Mouse (Mus musculus): ENCODE measurements around the gene Pik3c2g. TPM values are rescaled to one million over a fixed set of nuclear protein-coding genes. Genes with fewer than 3 reads are reported as not detected.

Pik3c2g gene
- total RNA-seq, 2 experiments from 2014 or later: not detected

DNA sequence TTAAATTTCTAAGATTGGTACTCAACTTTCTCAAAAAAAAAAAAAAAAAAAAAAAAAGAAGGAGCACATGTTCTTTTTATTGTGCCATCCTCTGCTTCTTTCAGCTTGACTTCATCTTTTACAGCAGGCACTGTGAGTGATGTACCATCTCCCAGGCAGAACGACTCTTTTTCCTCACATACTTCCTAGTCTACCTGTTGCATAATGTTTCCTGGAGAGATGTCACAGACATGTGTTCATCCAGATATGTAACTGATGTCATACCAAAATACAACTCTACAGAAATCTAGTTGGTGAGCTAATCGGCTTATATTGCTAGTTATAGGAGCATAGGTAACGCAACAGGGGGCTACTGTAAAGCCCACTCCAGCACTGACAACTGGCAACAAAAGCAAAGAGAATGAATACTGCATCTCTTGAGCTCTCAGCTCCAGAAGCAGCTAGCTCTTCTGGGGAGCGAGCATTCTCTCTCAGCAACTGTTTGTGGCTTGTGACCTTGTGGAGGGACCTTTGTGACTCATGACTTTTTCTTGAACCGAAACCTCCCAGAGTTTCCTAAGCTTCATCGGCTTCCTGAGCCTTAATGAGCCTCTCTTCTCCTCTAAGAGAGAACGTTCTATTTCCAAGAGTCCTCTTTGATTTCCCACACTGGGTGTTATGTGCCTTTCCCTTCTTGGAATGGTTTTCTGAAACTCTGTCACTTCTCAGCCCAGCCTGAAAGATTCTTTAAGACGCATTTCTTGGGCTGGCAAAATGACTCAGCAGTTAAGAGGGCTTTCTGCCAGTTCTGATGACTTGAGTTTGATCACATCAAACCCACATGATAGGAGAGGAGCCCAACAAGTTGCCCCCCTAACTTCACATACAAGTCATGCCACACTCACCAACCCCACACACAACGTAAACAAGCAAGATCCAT lies 148.9 kb downstream of the Pik3c2g start:
- ATAC-seq (replicated peaks; ENCODE audit: poor library complexity): peak; percentile 89

DNA sequence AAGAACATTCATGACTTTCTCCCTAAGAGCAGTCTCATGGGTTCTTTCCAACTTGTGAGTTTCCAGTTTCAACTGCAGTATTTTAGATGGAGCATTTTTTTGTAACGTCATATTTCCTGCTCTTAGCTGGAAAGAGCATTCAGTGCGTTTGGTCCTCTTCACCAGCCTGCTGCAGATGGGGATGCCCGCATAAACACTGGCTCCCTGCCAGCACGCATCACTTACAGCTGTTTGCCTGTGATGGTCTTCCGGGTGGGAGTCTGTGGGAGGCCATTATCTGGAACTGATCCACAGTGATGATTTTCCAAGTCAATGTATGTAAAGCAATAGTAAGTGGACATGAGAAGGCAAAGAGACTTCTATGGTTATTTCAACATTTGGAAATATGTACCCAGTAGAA lies 151.3 kb downstream of the Pik3c2g start:
- ATAC-seq (replicated peaks; ENCODE audit: poor library complexity): no peak

DNA sequence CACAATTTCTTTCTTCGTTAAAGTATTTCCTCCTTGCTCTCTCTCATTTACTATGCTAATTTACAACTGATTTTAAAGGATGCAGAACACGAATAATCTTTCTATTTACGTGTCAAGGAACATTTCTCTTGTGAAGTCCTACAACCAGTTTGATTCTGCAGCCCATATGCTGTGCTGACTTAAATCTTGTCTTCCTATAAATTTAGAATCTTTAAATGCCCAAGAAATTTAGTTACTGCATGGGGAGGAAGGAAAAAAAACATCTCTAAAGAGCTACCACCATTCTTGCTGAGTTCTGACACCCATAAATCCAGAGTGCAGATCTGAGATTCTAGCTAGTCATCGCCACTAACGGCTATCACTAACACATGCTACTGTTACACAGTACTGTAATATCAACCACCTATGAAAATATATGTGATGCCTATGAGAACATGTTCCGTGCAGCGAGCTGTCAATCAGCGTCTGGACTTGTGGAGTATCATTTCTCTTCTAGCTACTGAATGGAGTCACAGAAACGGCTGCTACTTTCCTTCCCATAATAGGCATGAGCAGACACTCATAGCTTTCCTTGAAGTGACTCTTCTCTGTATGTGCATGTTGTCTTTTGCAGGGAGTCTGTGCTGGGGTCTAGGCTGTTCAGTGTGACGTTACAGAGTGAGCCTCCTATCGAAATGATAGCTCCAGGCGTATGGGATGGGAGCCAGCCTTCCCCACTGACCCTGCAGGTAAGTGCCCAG lies 155.8 kb downstream of the Pik3c2g start:
- no peak for ATAC-seq (replicated peaks; ENCODE audit: poor library complexity)

DNA sequence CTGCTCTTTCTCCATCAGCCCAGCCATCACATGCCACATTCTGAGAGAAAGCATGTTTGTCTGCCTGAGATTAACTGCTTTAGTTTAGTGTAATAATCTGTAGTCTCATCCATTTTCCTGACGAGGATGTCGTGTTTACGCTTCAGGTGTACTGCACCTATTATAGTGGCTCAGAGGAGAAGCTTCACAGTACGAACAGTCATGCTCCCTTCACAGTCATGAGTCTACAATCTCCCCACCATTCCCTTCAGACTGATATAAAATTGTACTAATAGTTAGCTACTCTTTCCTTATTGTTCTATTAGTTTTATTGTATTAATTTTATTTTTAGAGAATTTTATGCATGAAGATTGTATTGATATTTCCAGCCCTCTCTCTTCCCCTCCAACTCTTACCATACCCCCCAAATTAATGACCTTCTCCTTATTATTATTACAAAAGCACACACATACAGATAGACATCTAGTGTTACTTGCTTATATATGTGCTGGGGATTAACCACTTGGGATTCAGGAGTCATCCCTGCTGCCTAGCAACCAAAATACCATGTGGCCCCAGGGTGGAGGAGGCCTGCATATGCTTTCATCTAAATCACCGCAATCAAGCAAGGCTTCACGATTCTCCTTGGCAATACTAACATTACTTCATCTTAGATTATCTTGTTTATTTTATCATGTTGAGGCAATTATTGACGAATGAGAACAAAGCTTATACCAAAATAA lies 159.9 kb downstream of the Pik3c2g start:
- ATAC-seq (replicated peaks; ENCODE audit: poor library complexity): no peak

DNA sequence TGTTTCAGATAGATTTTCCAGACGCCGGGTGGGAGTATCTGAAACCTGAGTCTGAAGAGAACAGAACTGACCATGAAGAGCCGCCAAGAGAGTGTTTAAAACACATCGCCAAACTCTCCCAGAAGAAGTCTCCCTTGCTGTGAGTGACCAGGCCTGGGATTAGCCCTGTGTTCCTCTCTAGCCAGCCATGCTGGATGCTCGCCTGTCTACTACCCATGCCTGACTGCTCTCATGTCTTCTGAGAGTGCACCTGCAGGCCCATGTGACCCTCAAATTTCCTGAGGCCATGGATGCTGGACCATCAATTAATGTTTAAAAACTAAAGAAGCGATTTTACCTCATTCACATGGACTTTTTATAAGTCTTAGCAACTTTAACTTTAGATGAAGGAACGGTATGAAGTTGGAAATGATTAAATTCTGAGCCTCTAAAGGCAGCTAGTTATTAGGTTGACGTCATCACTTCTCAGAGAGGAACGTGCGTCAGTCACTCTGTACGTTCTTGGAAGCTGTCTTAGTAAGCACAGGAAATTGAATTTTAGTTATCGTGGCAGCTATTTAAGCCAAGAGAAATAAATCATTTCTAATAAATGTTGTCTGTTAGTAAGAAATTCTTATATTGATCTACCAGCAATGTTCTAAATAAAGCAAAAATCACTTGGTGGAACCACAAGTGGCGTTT lies 161.2 kb downstream of the Pik3c2g start:
- ATAC-seq (replicated peaks; ENCODE audit: poor library complexity): no peak

- ATAC-seq (replicated peaks; ENCODE audit: poor library complexity): no peak
These were observed 163.6 kb downstream of the Pik3c2g start for GRCm38 (mm10) chr6:139750599-139750998.

GRCm38 (mm10) chr6:139751022-139751421 lies 164.0 kb downstream of the Pik3c2g start:
- ATAC-seq (replicated peaks; ENCODE audit: poor library complexity): no peak

DNA sequence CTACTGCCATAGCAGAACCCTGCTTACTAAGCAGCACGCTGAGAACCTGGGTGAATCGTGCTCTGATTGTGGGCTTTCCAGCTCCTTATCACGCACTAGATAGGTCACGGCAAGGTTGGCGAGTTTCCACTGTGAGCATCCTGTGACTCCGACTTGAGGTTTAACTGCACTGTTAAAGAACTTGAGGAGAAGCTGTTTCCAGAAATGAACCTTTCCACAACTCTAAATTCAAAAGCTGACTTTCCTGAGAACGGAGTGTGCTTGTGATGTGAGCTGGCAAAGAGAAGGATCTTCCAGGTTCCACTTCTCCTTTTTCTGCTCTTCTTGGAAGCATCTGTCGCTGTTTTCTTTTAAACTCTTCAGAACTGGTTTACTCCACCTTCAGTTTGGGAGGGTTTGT lies 170.9 kb downstream of the Pik3c2g start:
- ATAC-seq (replicated peaks; ENCODE audit: poor library complexity): no peak

- no peak for ATAC-seq (replicated peaks; ENCODE audit: poor library complexity)
These were observed 174.0 kb downstream of the Pik3c2g start for GRCm38 (mm10) chr6:139760978-139761377.

DNA sequence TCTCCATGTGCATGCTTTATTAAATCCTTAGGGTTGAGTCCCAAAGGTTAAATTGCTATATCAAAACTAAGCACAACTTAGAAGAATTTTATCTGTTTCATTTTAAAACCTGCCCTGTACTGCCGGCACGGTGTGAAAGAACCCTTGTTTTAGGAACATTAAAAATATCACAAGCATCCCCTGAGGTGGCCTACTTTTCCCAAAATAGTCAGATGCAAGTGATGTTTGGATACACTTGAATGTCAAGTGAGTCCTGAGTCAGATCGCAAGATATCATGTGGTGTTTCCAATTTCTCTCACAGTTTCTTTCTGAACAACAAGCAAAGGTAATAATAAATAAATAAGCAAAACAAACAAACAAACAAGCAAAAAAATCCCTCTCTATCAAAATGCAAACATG lies 177.4 kb downstream of the Pik3c2g start:
- no peak for ATAC-seq (replicated peaks; ENCODE audit: poor library complexity)

GRCm38 (mm10) chr6:139769744-139770473 lies 182.9 kb downstream of the Pik3c2g start:
- ATAC-seq (replicated peaks; ENCODE audit: poor library complexity): no peak

GRCm38 (mm10) chr6:139770535-139770934 lies 183.5 kb downstream of the Pik3c2g start:
- peak; percentile 60; the same call in 1 of the 2 replicates for ATAC-seq (replicated peaks; ENCODE audit: poor library complexity)

GRCm38 (mm10) chr6:139777576-139778282 lies 190.7 kb downstream of the Pik3c2g start:
- no peak for ATAC-seq (replicated peaks; ENCODE audit: poor library complexity)

DNA sequence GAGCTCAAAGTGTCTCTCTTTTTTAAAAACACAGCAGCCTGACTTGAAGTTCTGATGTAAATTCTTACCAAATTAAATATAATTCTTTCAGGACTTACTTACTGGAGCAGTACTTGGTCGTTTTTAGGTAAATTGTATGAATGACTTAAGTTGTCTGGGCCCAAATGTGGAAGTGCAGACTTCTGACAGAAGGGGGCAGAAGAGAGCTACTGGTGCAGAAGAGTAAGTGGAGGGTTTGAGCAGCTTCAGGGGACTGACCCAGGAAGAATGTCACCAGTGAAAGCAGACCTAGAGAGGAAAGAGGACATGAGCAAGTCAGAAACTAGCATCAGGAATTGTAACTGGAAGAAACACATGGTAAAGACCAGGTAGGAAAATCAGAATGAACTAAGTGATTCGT lies 193.0 kb downstream of the Pik3c2g start:
- peak; percentile 58 for ATAC-seq (replicated peaks; ENCODE audit: poor library complexity)

- ATAC-seq (replicated peaks; ENCODE audit: poor library complexity): no peak
These were observed 202.5 kb downstream of the Pik3c2g start for GRCm38 (mm10) chr6:139789479-139789878.

GRCm38 (mm10) chr6:139799541-139800226 lies 212.7 kb downstream of the Pik3c2g start:
- no peak for ATAC-seq (replicated peaks; ENCODE audit: poor library complexity)

DNA sequence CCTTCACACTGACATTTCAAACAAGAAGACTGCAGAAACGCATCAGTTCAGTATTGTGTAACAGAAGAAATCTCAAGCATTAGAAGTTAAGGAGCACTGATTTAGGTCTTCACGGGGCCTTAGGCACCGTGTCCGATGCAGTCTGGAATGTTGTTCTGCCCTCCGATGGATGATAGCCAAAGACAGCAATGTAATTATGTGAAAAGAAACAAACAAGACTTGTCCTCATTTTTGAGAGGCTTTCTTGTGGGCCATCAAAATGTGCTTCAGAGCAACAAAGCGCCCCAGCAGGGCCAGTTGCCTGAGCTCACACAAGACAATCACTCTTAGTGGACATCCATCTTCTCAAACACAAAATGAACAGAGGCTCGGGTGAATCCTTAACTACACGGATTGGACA lies 234.9 kb downstream of the Pik3c2g start:
- ATAC-seq (replicated peaks; ENCODE audit: poor library complexity): no peak

DNA sequence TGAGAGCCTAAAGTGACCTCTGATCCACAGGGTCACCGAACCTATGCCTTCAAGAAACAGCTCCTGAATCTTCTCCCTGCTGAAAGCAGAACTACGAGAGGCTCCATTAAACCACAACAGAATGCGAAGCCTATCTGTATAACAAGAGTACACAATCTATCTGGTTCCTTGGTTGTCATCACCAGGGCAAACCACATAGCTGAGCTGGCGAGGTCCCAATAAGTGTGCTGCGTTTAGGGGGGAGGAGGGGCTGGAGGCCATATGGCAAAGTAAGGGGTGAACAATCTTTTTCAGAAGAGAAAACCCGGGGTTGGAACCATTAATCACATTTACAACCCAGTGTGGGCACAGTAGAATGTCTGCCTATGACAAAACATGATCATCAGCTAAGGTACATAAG lies 251.2 kb downstream of the Pik3c2g start:
- ATAC-seq (replicated peaks; ENCODE audit: poor library complexity): no peak

DNA sequence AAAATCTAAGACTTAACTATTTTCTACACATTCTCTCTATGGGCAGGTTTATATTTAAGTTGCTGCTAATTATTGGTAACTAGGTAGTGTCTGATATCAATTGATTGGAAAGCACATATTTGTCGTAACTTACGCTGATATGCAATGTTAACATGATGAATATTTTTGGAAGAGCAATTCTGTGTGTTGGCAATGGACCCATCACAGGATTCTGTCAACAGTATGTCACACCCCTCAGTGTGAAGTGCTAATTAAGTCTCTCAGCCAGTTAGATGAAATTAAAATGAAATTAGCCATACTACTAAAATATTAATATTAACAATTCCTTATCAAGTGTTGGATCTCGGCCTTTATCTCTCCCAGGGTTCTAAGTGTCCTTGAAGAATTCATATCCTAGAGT lies 251.7 kb downstream of the Pik3c2g start:
- ATAC-seq (replicated peaks; ENCODE audit: poor library complexity): no peak
